Mouse (Mus musculus): Measurements from ENCODE around the gene Yipf3. TPM values are rescaled to one million over a fixed set of nuclear protein-coding genes. Genes with fewer than 3 reads are reported as not detected.

The Yipf3 gene
- polyA plus RNA-seq, 2 experiments, result 92.5 to 142 TPM

DNA sequence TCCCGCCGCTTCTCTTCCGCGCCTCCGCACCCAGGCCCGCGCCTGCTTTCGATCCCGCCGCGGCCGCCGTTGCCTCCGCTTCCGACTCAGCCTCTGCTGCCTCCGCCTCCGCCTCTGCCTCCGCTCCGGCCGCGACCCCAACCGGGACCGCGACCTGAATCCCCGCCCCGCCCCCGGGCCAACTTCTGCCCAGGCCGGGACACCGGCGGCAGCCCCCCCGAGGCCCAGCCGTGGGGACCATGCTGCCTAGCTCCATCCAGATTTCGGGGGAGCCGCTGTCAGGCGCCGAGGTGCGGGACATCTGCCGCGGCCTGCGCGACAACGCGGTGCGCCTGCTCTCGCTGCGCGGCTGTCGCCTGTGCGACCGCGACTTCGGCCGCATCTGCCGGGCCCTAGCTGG, 6.2 kb downstream of the Yipf3 start:
- Histone ChIP-seq H3K4me3 (replicated peaks; ENCODE audit: low read length) (peak overlapping the region; percentile 67), H3K9ac (ENCODE audit: low read depth, low read length, severe bottlenecking) (peak overlapping the region; percentile 57), H3K27ac (replicated peaks; ENCODE audit: low read depth, low read length) (no peak overlapping the region), H3K36me3 (ENCODE audit: control insufficient read depth, insufficient read depth, low read length) (peaks cover 56% of the 10 kb centered on the region), H3K4me2 (replicated peaks; ENCODE audit: low read depth, low read length, severe bottlenecking) (peak overlapping the region; percentile 100), H3K27me3 (ENCODE audit: control insufficient read depth, insufficient read depth, low read length) (peaks cover 17% of the 10 kb centered on the region), H3K9me3 (ENCODE audit: control insufficient read depth, low read length) (no peaks in the 10 kb centered on the region), H3K4me1 (ENCODE audit: control insufficient read depth, insufficient read depth, low read length) (peaks cover 8% of the 10 kb centered on the region; the same call in 1 of the 2 replicates)
- DNase-seq (ENCODE audit: low spot score) (no peak), ATAC-seq (ENCODE audit: low FRiP score, low read depth) (peak; percentile 28)
- 1% methylated on average over 29 of the region's 54 CpGs for WGBS
- TF ChIP-seq POLR2A (IDR thresholded peaks at IDR 0.05; ENCODE audit: borderline replicate concordance, extremely low read depth, insufficient read depth, insufficient read length), result no peak

GRCm38 (mm10) chr17:46255147-46255546, 7.3 kb downstream of the Yipf3 start:
- Histone ChIP-seq H3K4me3 (replicated peaks; ENCODE audit: low read length) (no peak overlapping the region), H3K36me3 (ENCODE audit: control insufficient read depth, insufficient read depth, low read length) (peaks cover 56% of the 10 kb centered on the region), H3K4me2 (replicated peaks; ENCODE audit: low read depth, low read length, severe bottlenecking) (no peak overlapping the region), H3K27ac (replicated peaks; ENCODE audit: low read depth, low read length) (no peak overlapping the region), H3K27me3 (ENCODE audit: control insufficient read depth, insufficient read depth, low read length) (peaks cover 17% of the 10 kb centered on the region), H3K9ac (ENCODE audit: low read depth, low read length, severe bottlenecking) (no peak overlapping the region), H3K4me1 (ENCODE audit: control insufficient read depth, insufficient read depth, low read length) (0 out of 2 replicates have a peak, but pooled peaks cover 7% of the 10 kb centered on the region), H3K9me3 (ENCODE audit: control insufficient read depth, low read length) (no peaks in the 10 kb centered on the region)
- DNase-seq (ENCODE audit: low spot score), result no peak
- ATAC-seq (ENCODE audit: low FRiP score, low read depth), result no peak
- TF ChIP-seq POLR2A (IDR thresholded peaks at IDR 0.05; ENCODE audit: borderline replicate concordance, extremely low read depth, insufficient read depth, insufficient read length), result no peak
- WGBS, result 29% methylated on average over 6 of the region's 6 CpGs

GRCm38 (mm10) chr17:46258279-46259053, 10.6 kb downstream of the Yipf3 start:
- H3K36me3 ChIP-seq (ENCODE audit: control insufficient read depth, insufficient read depth, low read length), result peaks cover 67% of the 10 kb centered on the region
- H3K27me3 ChIP-seq (ENCODE audit: control insufficient read depth, insufficient read depth, low read length), result peaks cover 17% of the 10 kb centered on the region
- H3K9ac ChIP-seq (ENCODE audit: low read depth, low read length, severe bottlenecking), result no peak overlapping the region
- no peaks in the 10 kb centered on the region for H3K9me3 ChIP-seq (ENCODE audit: control insufficient read depth, low read length)
- H3K4me2 ChIP-seq (replicated peaks; ENCODE audit: low read depth, low read length, severe bottlenecking), result no peak overlapping the region
- ATAC-seq (ENCODE audit: low FRiP score, low read depth) (no peak), DNase-seq (ENCODE audit: low spot score) (no peak)
- H3K4me1 ChIP-seq (ENCODE audit: control insufficient read depth, insufficient read depth, low read length), result 0 out of 2 replicates have a peak, but pooled peaks cover 4% of the 10 kb centered on the region
- WGBS, result 90% methylated on average over 30 of the region's 30 CpGs
- H3K27ac ChIP-seq (replicated peaks; ENCODE audit: low read depth, low read length), result no peak overlapping the region
- TF ChIP-seq POLR2A (IDR thresholded peaks at IDR 0.05; ENCODE audit: borderline replicate concordance, extremely low read depth, insufficient read depth, insufficient read length), result no peak
- no peak overlapping the region for H3K4me3 ChIP-seq (replicated peaks; ENCODE audit: low read length)

DNA sequence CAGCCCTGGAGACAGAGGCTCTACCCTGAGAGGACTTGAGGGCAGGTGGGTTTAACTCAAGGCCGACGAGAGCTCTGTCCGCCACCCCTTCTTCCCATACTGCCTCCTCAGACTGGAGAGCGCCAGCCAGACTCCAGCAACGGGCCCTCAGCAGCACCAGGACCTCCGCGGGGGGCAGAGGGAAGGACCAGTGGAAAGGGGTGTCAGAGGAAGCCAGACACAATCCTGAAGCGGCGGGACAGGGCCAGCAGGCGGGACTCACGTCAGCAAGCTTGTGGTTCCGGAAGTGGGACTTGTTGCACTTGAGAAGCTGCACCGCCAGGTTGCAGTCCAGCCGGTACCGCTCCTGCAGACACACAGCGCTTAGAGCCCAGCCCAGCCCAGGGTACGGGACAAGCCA, 11.8 kb downstream of the Yipf3 start:
- 86% methylated on average over 14 of the region's 17 CpGs for WGBS
- Histone ChIP-seq H3K4me1 (ENCODE audit: control insufficient read depth, insufficient read depth, low read length) (no peaks in the 10 kb centered on the region), H3K4me3 (replicated peaks; ENCODE audit: low read length) (no peak overlapping the region), H3K9ac (ENCODE audit: low read depth, low read length, severe bottlenecking) (no peak overlapping the region), H3K27ac (replicated peaks; ENCODE audit: low read depth, low read length) (no peak overlapping the region), H3K36me3 (ENCODE audit: control insufficient read depth, insufficient read depth, low read length) (peaks cover 79% of the 10 kb centered on the region), H3K9me3 (ENCODE audit: control insufficient read depth, low read length) (no peaks in the 10 kb centered on the region), H3K4me2 (replicated peaks; ENCODE audit: low read depth, low read length, severe bottlenecking) (no peak overlapping the region), H3K27me3 (ENCODE audit: control insufficient read depth, insufficient read depth, low read length) (peaks cover 9% of the 10 kb centered on the region)
- no peak for TF ChIP-seq POLR2A (IDR thresholded peaks at IDR 0.05; ENCODE audit: borderline replicate concordance, extremely low read depth, insufficient read depth, insufficient read length)
- no peak for ATAC-seq (ENCODE audit: low FRiP score, low read depth)
- DNase-seq (ENCODE audit: low spot score), result no peak

- no peak for TF ChIP-seq POLR2A (IDR thresholded peaks at IDR 0.05; ENCODE audit: borderline replicate concordance, extremely low read depth, insufficient read depth, insufficient read length)
- WGBS, result 90% methylated on average over 5 of the region's 5 CpGs
- H3K4me2 ChIP-seq (replicated peaks; ENCODE audit: low read depth, low read length, severe bottlenecking), result no peak overlapping the region
- H3K9ac ChIP-seq (ENCODE audit: low read depth, low read length, severe bottlenecking), result no peak overlapping the region
- H3K27ac ChIP-seq (replicated peaks; ENCODE audit: low read depth, low read length), result no peak overlapping the region
- no peaks in the 10 kb centered on the region for H3K27me3 ChIP-seq (ENCODE audit: control insufficient read depth, insufficient read depth, low read length)
- peaks cover 91% of the 10 kb centered on the region for H3K36me3 ChIP-seq (ENCODE audit: control insufficient read depth, insufficient read depth, low read length)
- H3K4me3 ChIP-seq (replicated peaks; ENCODE audit: low read length), result no peak overlapping the region
- DNase-seq (ENCODE audit: low spot score) (no peak), ATAC-seq (ENCODE audit: low FRiP score, low read depth) (no peak)
- no peaks in the 10 kb centered on the region for H3K4me1 ChIP-seq (ENCODE audit: control insufficient read depth, insufficient read depth, low read length)
- H3K9me3 ChIP-seq (ENCODE audit: control insufficient read depth, low read length), result no peaks in the 10 kb centered on the region
Measured at GRCm38 (mm10) chr17:46262201-46262694, 14.4 kb downstream of the Yipf3 start.
